Mouse (Mus musculus) cerebellum, adult 2 months (tissue): ENCODE data around the gene Skor1.

ENCODE experiments used
- CTCF ChIP-seq: fragments of 200-500 bp; IDR thresholded peaks from 2 replicates; pipeline ENCODE4 v1.5.1; 2011; ENCODE audit warnings: low read depth, mild to moderate bottlenecking, control low read depth, low read length, moderate library complexity, borderline replicate concordance; ENCODE audit not compliant: insufficient read depth
- POLR2A ChIP-seq: fragments of 200-500 bp; IDR thresholded peaks from 2 replicates; pipeline ENCODE4 v1.6.1; 2011; ENCODE audit warnings: low read length, control low read depth, borderline replicate concordance; ENCODE audit not compliant: insufficient read depth

- TF ChIP-seq POLR2A (no peak), CTCF (no peak)
Observed at GRCm38 (mm10) chr9:63108580-63108979, 40.2 kb downstream of the Skor1 start.
